Mouse (Mus musculus) spleen, adult 2 months (tissue): ENCODE data around the gene Fzd7. TPM values are rescaled to one million over a fixed set of nuclear protein-coding genes. Genes with fewer than 3 reads are reported as not detected.

Experiments
- DNase-seq, 2 experiments: peaks; one replicate each; pipeline versions ENCODE4 v3.0.0 to v3.0.0-alpha.2; 2012 to 2021; ENCODE audit warnings: low spot score in 2 of 2, low read depth in 1 of 2
- H3K27ac ChIP-seq: fragments of 200-500 bp; 2 replicates; pipeline ENCODE4 v1.5.1; 2012; ENCODE audit warnings: low read length, inconsistent platforms; ENCODE audit not compliant: insufficient read depth
- H3K27me3 ChIP-seq: fragments of 200-500 bp; 2 replicates; pipeline ENCODE4 v1.6.1; 2012; ENCODE audit warnings: mild to moderate bottlenecking, moderate library complexity, low read length, inconsistent platforms; ENCODE audit not compliant: control insufficient read depth, insufficient read depth
- H3K36me3 ChIP-seq: fragments of 200-500 bp; 2 replicates; pipeline ENCODE4 v1.6.1; 2012; ENCODE audit warnings: mild to moderate bottlenecking, low read length, inconsistent platforms; ENCODE audit not compliant: control insufficient read depth, insufficient read depth
- H3K4me1 ChIP-seq: fragments of 200-500 bp; 2 replicates; pipeline ENCODE4 v1.6.1; 2011; ENCODE audit warnings: inconsistent platforms; ENCODE audit not compliant: control insufficient read depth, insufficient read depth, insufficient read length
- H3K4me3 ChIP-seq: fragments of 200-500 bp; 2 replicates; pipeline ENCODE4 v1.5.1; 2011; ENCODE audit warnings: mild to moderate bottlenecking, inconsistent platforms; ENCODE audit not compliant: insufficient read depth, insufficient read length; ENCODE audit errors: extremely low read depth
- CTCF ChIP-seq: fragments of 200-500 bp; IDR thresholded peaks from 2 replicates; pipeline ENCODE4 v1.5.1; 2011; ENCODE audit warnings: mild to moderate bottlenecking, inconsistent platforms; ENCODE audit not compliant: insufficient read depth, insufficient read length, insufficient replicate concordance; ENCODE audit errors: extremely low read depth
- POLR2A ChIP-seq: fragments of 200-500 bp; IDR thresholded peaks from 2 replicates; pipeline ENCODE4 v1.6.1; 2011; ENCODE audit warnings: low read depth, low read length, inconsistent platforms
- WGBS: fragments of 180-500 bp; shearing (Covaris S2); methylation state at CpG from one replicate; pipeline ENCODE4 v1.1.7; 2018; 5-methylcytosine and 5-hydroxymethylcytosine counted together
- polyA plus RNA-seq: library from polyadenylated mRNA; depleted of rRNA; stranded (reverse); fragments of >200 nt; gene quantifications from 2 replicates; pipeline ENCODE4 v1.2.3, GENCODE M21; 2012

Fzd7 gene
- polyA plus RNA-seq, 1 experiment, result 4.5 TPM

DNA sequence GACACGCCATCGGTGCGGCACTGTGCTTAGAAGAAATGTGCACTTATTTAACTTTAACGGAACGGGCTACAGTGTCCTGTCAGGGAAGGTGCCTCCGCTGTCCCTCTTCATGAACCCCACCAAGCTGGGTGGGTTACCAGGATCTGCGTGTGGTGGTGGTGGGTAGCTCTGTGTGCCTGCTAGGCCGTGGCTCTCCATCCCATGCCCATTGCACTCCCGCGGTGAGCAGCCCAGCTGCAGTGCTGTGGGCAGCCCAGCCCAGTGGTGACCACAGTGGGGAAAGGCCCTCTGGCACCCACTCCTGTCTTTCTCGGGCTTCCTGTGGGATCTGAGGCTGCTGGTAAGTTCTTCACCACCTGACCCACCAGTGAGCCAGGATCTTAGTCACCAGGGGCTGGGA is 31.3 kb upstream of the Fzd7 start:
- H3K4me3 ChIP-seq, result no peak overlapping the region
- no peak overlapping the region for H3K27ac ChIP-seq
- TF ChIP-seq POLR2A (no peak), CTCF (no peak)
- H3K4me1 ChIP-seq, result no peaks in the 10 kb centered on the region
- 91% methylated on average over 11 of the region's 11 CpGs for WGBS
- DNase-seq, result no peak
- H3K36me3 ChIP-seq, result no peaks in the 10 kb centered on the region
- no peaks in the 10 kb centered on the region for H3K27me3 ChIP-seq

DNA sequence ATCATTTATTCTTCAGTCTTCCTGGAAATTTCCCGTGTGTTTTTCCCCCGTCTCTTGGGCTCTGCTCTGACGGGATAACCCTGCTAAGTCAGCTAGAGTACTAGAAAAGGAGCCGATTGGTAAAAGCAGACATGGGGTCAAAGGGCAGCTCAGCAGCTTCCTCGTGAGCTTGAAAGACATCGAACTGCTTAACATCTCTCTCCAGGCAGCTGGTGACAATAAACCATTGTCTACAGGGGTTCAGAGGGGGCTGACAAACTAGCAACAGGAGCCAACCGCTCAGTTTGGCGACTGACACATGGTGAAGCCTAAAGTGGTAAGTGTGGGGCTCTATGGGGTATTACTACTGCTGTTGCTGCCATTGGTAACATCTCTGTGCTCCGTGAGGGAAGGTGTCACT is 30.6 kb upstream of the Fzd7 start:
- DNase-seq, result no peak
- H3K27me3 ChIP-seq, result no peaks in the 10 kb centered on the region
- H3K36me3 ChIP-seq, result no peaks in the 10 kb centered on the region
- WGBS, result 75% methylated on average over 9 of the region's 9 CpGs
- TF ChIP-seq POLR2A (no peak), CTCF (no peak)
- no peak overlapping the region for H3K4me3 ChIP-seq
- no peaks in the 10 kb centered on the region for H3K4me1 ChIP-seq
- H3K27ac ChIP-seq, result no peak overlapping the region

DNA sequence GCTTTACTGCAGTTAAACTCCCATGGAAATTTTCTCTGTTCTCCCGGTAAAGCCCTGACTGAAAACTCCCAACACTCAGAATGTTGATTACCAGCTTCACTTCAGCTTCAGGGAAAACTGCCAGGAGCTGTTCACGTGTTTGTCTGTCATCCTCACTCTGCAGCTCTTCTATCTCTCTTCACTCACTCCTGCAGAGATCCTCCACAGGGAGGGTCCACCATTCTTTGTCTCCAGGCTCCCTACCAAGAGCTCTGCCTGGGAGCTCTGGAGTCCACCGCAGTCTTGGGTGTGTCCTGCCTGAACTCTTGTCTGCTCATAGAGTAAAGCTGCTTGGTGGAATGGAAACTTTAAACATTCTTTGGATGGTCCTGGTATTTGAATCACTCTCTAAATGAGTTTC is 25.4 kb upstream of the Fzd7 start:
- DNase-seq, result no peak
- TF ChIP-seq CTCF (no peak), POLR2A (no peak)
- H3K27ac ChIP-seq, result no peak overlapping the region
- 80% methylated on average over 3 of the region's 3 CpGs for WGBS
- H3K4me1 ChIP-seq, result no peaks in the 10 kb centered on the region
- H3K4me3 ChIP-seq, result no peak overlapping the region
- no peaks in the 10 kb centered on the region for H3K36me3 ChIP-seq
- no peaks in the 10 kb centered on the region for H3K27me3 ChIP-seq

DNA sequence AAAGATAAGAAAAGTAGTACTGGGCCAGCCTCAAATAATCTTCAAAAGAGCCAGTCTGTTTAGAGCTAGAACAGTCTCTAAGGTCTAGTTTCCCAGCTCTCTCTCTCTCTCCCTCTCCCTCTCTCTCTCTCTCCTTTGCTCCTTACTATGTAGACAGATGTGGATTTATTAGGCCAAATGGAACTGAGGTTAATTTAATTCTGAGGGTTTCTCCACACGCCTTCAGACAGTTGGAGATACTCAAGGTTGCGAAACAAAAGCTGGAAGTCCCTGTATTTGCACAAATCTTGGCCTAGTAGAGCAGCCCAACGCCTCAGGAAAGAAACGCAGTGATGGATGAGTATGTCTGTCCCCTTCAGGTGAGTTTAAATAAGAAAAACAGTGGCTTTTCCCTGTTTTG is 24.4 kb upstream of the Fzd7 start:
- no peak for DNase-seq
- 87% methylated on average over 4 of the region's 4 CpGs for WGBS
- H3K27ac ChIP-seq, result no peak overlapping the region

DNA sequence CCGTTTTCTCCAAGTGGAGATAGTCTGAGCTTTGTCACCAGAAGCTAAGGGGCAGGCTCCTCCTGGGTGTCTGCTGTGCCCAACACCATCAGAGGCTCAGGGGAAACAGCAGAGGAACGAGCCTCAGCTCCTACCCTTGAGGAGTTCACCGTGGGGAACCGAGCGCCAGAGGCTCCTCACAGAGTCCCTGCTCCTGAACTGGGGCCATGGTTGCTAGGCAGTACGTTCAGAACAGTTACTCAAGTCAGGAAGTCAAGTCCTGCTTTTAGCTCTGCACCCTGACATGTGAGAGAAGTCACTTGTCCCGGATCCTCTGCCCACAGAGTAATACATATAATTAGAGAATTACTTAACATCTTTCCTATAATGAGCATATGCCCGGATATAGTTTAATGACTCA is 23.3 kb upstream of the Fzd7 start:
- H3K27ac ChIP-seq, result no peak overlapping the region

More for the DNA sequence above, 24.4 kb upstream of the Fzd7 start:
- Histone ChIP-seq H3K4me1 (no peaks in the 10 kb centered on the region), H3K27me3 (no peaks in the 10 kb centered on the region), H3K36me3 (no peaks in the 10 kb centered on the region), H3K4me3 (no peak overlapping the region)
- TF ChIP-seq CTCF, result no peak
- TF ChIP-seq POLR2A, result no peak

GRCm38 (mm10) chr1:59464696-59465639 is 17.3 kb upstream of the Fzd7 start:
- no peak for TF ChIP-seq POLR2A
- no peak for TF ChIP-seq CTCF
- H3K4me3 ChIP-seq, result no peak overlapping the region
- no peaks in the 10 kb centered on the region for H3K36me3 ChIP-seq
- H3K27ac ChIP-seq, result no peak overlapping the region
- no peaks in the 10 kb centered on the region for H3K4me1 ChIP-seq
- H3K27me3 ChIP-seq, result no peaks in the 10 kb centered on the region
- 74% methylated on average over 17 of the region's 17 CpGs for WGBS
- DNase-seq, result no peak

More for the DNA sequence above, 23.3 kb upstream of the Fzd7 start:
- DNase-seq, result no peak
- TF ChIP-seq POLR2A (no peak), CTCF (no peak)
- no peaks in the 10 kb centered on the region for H3K27me3 ChIP-seq
- no peak overlapping the region for H3K4me3 ChIP-seq
- H3K36me3 ChIP-seq, result no peaks in the 10 kb centered on the region
- 37% methylated on average over 8 of the region's 8 CpGs for WGBS
- H3K4me1 ChIP-seq, result no peaks in the 10 kb centered on the region

- no peak for DNase-seq
Measured at GRCm38 (mm10) chr1:59465640-59466008, 16.6 kb upstream of the Fzd7 start.

More at GRCm38 (mm10) chr1:59465640-59466008, 16.6 kb upstream of the Fzd7 start:
- Histone ChIP-seq H3K27ac (no peak overlapping the region), H3K27me3 (no peaks in the 10 kb centered on the region), H3K4me1 (no peaks in the 10 kb centered on the region), H3K4me3 (no peak overlapping the region), H3K36me3 (no peaks in the 10 kb centered on the region)
- 91% methylated on average over 9 of the region's 9 CpGs for WGBS
- TF ChIP-seq POLR2A (no peak), CTCF (no peak)
